Mouse (Mus musculus) lung, embryonic 16.5 days (tissue): ENCODE results near the gene Gm960. TPM values are rescaled to one million over a fixed set of nuclear protein-coding genes. Genes with fewer than 3 reads are reported as not detected.

ENCODE experiments used
- ATAC-seq: fragments of 200-750 bp; cut with Nextera tagmentation; 2 replicates; pipeline ENCODE4 v1.8.0; 2017; ENCODE audit warnings: low read depth, mild to moderate bottlenecking, moderate library complexity
- H3K27ac ChIP-seq: fragments of 300-500 bp; sonication (generic); 2 replicates; pipeline ENCODE4 v1.5.1; 2014; ENCODE audit warnings: mild to moderate bottlenecking, control low read depth, low read length
- H3K27me3 ChIP-seq: fragments of 300-500 bp; sonication (generic); 2 replicates; pipeline ENCODE4 v1.6.1; 2014; ENCODE audit warnings: low read depth, low read length, mixed read lengths; ENCODE audit not compliant: control insufficient read depth, insufficient read depth
- H3K36me3 ChIP-seq: fragments of 300-500 bp; sonication (generic); 2 replicates; pipeline ENCODE4 v1.6.1; 2014; ENCODE audit warnings: low read length; ENCODE audit not compliant: control insufficient read depth, insufficient read depth
- H3K4me1 ChIP-seq: fragments of 300-500 bp; sonication (generic); replicated peaks from 2 replicates; pipeline ENCODE4 v1.6.1; 2014; ENCODE audit warnings: low read length, mixed read lengths; ENCODE audit not compliant: control insufficient read depth, insufficient read depth
- H3K4me2 ChIP-seq: fragments of 300-500 bp; sonication (generic); 2 replicates; pipeline ENCODE4 v1.6.1; 2014; ENCODE audit warnings: low read depth, low read length, control low read depth
- H3K4me3 ChIP-seq: fragments of 300-500 bp; sonication (generic); 2 replicates; pipeline ENCODE4 v1.5.1; 2014; ENCODE audit warnings: mild to moderate bottlenecking, low read length, control low read depth
- H3K9ac ChIP-seq: fragments of 300-500 bp; sonication (generic); 2 replicates; pipeline ENCODE4 v1.6.1; 2014; ENCODE audit warnings: low read length, control low read depth
- H3K9me3 ChIP-seq: fragments of 300-500 bp; sonication (generic); 2 replicates; pipeline ENCODE4 v1.6.1; 2016; ENCODE audit warnings: low read length; ENCODE audit not compliant: control insufficient read depth
- WGBS: fragments of 180-500 bp; shearing (Covaris S2); extraction: QIAGEN DNeasy Blood & Tissue Kit; methylation state at CpG from one replicate; pipeline ENCODE4 v1.1.7; 2014; 5-methylcytosine and 5-hydroxymethylcytosine counted together
- polyA plus RNA-seq: library from polyadenylated mRNA; unstranded; fragments of >200 nt; fragmentation: Nextera tagmentation; extraction: Ambion mirVana; gene quantifications from 2 replicates; pipeline ENCODE4 v1.2.1, GENCODE M21; 2015

Gene Gm960
- polyA plus RNA-seq, 1 experiment from 2014 or later, result 3.3 TPM

DNA sequence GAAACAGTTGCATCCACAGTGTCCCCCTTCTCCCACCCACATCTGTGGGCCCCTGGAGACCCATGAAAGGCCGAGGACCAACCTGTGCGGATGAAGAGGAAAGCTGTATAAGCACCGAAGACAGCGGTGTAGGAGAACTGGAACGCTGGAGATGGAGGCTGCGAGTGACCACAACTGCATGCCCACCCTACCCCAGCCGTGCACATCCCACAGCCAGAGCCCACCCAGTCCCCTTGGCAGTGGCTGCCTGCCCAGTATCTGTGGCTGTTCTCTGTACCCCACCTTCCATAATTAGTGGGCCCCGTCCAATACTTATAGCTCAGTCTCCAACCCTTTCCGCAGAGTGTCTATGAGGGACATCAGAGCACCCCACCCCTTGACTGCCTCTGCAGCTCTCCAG lies 75.0 kb downstream of the Gm960 start:
- Histone ChIP-seq H3K4me2 (no peak overlapping the region), H3K9me3 (no peaks in the 10 kb centered on the region), H3K36me3 (peaks cover 6% of the 10 kb centered on the region; the same call in 1 of the 2 replicates), H3K27ac (no peak overlapping the region), H3K4me1 (peaks cover 18% of the 10 kb centered on the region), H3K9ac (no peak overlapping the region), H3K27me3 (no peaks in the 10 kb centered on the region), H3K4me3 (no peak overlapping the region)
- ATAC-seq, result no peak
- 93% methylated on average over 9 of the region's 9 CpGs for WGBS

GRCm38 (mm10) chr19:4622780-4623179 lies 75.7 kb downstream of the Gm960 start:
- WGBS, result 84% methylated on average over 5 of the region's 5 CpGs
- ATAC-seq, result no peak
- peaks cover 6% of the 10 kb centered on the region; the same call in 1 of the 2 replicates for H3K36me3 ChIP-seq

GRCm38 (mm10) chr19:4620721-4621120 lies 77.7 kb downstream of the Gm960 start:
- ATAC-seq, result no peak
- no peak overlapping the region for H3K9ac ChIP-seq
- H3K27me3 ChIP-seq, result no peaks in the 10 kb centered on the region
- H3K27ac ChIP-seq, result no peak overlapping the region
- peaks cover 6% of the 10 kb centered on the region; the same call in 1 of the 2 replicates for H3K36me3 ChIP-seq
- H3K4me1 ChIP-seq, result peaks cover 15% of the 10 kb centered on the region
- H3K4me3 ChIP-seq, result no peak overlapping the region
- WGBS, result 83% methylated on average over 7 of the region's 7 CpGs
- no peak overlapping the region for H3K4me2 ChIP-seq
- no peaks in the 10 kb centered on the region for H3K9me3 ChIP-seq

More at GRCm38 (mm10) chr19:4622780-4623179, 75.7 kb downstream of the Gm960 start:
- Histone ChIP-seq H3K4me2 (no peak overlapping the region), H3K9ac (no peak overlapping the region), H3K9me3 (no peaks in the 10 kb centered on the region), H3K27ac (no peak overlapping the region), H3K4me1 (peaks cover 18% of the 10 kb centered on the region), H3K27me3 (no peaks in the 10 kb centered on the region), H3K4me3 (no peak overlapping the region)

- Histone ChIP-seq H3K36me3 (peaks cover 6% of the 10 kb centered on the region; the same call in 1 of the 2 replicates), H3K27ac (no peak overlapping the region), H3K4me3 (no peak overlapping the region), H3K9me3 (no peaks in the 10 kb centered on the region), H3K9ac (no peak overlapping the region), H3K4me1 (peaks cover 13% of the 10 kb centered on the region), H3K27me3 (no peaks in the 10 kb centered on the region), H3K4me2 (no peak overlapping the region)
- WGBS, result 76% methylated on average over 10 of the region's 10 CpGs
- ATAC-seq, result no peak
Measured at GRCm38 (mm10) chr19:4619461-4619860, 79.0 kb downstream of the Gm960 start.

DNA sequence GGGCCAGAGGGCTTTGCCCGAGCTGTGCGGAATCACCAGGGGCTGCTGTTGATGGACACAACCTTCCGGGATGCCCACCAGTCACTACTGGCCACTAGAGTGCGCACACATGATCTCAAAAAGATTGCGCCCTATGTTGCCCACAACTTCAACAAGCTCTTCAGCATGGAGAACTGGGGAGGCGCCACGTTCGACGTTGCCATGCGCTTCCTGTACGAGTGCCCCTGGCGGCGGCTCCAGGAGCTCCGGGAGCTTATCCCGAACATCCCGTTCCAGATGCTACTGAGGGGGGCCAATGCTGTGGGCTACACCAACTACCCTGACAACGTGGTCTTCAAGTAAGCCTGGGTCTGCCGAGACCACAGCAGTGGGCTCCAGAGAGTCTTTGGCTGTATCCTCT lies 80.3 kb downstream of the Gm960 start:
- WGBS, result 25% methylated on average over 18 of the region's 18 CpGs
- Histone ChIP-seq H3K36me3 (peaks cover 12% of the 10 kb centered on the region), H3K9ac (peak overlapping the region; percentile 23; the same call in 1 of the 2 replicates), H3K4me1 (peaks cover 20% of the 10 kb centered on the region), H3K4me2 (no peak overlapping the region), H3K9me3 (no peaks in the 10 kb centered on the region), H3K27me3 (no peaks in the 10 kb centered on the region), H3K27ac (no peak overlapping the region), H3K4me3 (no peak overlapping the region)
- no peak for ATAC-seq

DNA sequence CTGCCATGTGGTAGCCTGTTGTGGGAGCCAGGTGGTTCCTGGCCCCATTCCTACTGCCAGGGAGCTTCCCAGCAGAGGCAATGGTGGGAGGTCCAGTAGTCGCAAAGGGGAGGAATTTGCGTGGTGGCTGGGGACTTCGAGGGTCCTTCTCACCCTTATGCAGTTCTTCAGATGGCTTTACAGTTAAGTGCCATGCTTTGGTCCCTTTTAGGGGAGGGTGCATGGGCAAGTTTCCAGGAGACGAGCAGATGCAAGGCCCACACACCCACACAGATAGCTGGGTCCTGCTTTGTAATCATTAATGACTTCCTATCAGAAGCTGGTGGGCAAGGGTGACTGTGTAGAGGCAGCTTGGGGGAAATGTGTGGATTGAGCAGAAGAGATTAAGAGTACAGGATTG lies 81.9 kb downstream of the Gm960 start:
- Histone ChIP-seq H3K27ac (no peak overlapping the region), H3K4me2 (peak overlapping the region; percentile 86; the same call in 1 of the 2 replicates), H3K9ac (no peak overlapping the region), H3K4me1 (peaks cover 20% of the 10 kb centered on the region), H3K27me3 (no peaks in the 10 kb centered on the region), H3K4me3 (no peak overlapping the region), H3K36me3 (peaks cover 18% of the 10 kb centered on the region), H3K9me3 (no peaks in the 10 kb centered on the region)
- ATAC-seq, result no peak
- WGBS, result 24% methylated on average over 4 of the region's 4 CpGs

DNA sequence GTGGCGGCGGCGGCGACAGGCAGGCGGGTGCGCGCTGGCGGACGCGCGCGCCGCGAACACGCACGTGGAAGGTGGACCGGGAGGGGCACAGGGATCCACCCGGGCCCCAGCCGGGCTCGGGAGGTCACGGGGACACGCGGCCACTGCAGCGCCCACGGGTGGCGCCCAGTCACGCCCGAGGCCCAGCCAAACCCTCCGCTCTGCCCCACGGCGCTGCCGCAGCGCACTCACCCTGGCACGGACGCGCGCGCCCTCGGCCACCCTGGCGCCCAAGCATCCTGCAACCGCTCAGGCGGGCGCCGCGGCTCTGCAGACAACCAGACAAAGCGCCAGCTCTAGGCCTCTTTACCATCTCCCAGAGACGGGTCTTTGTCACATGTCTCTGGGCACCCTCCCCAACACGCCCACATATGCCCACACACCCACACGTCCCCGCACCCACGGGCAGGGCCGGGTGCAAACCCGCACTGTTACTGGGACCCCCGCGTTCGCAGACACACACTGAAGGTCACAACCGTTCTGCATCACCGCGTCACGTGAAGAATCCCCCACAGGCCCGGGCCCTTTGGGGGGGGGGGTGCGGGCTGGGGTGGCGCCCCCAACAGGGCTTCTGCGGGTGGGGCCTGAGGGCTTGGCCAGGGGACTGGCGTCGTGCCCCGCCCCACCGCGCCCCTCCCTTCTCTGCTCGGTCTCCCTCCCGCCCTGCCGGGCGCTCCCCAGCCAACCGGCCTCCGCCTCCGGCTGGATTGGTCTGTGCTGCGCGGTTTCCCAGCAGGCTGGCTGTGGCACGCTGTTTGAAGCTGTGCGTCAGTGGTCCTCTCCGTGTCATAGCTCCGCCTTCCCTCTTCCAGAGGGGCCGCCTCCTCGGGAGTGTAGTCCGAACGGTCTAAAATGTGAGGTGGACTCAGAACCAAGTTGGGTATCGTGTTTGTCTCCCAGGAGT lies 83.0 kb downstream of the Gm960 start, which contains the start of gene Lrfn4:
Gene Lrfn4, minus strand, starts transcription at position 517 of the 943 bp plus-strand sequence.
- peak within 1 kb of the TSS; percentile 86 for H3K4me2 ChIP-seq
- peak within 1 kb of the TSS; percentile 95 for H3K9ac ChIP-seq
- H3K4me3 ChIP-seq, result peak within 1 kb of the TSS; percentile 90
- WGBS, result 1% methylated on average over 62 of the region's 87 CpGs
- peaks cover 20% of the 10 kb centered on the region for H3K4me1 ChIP-seq
- ATAC-seq, result peak; percentile 97
- H3K27me3 ChIP-seq, result no peaks in the 10 kb centered on the region
- peak within 1 kb of the TSS; percentile 93 for H3K27ac ChIP-seq
- H3K9me3 ChIP-seq, result no peaks in the 10 kb centered on the region
- peaks cover 22% of the 10 kb centered on the region for H3K36me3 ChIP-seq

DNA sequence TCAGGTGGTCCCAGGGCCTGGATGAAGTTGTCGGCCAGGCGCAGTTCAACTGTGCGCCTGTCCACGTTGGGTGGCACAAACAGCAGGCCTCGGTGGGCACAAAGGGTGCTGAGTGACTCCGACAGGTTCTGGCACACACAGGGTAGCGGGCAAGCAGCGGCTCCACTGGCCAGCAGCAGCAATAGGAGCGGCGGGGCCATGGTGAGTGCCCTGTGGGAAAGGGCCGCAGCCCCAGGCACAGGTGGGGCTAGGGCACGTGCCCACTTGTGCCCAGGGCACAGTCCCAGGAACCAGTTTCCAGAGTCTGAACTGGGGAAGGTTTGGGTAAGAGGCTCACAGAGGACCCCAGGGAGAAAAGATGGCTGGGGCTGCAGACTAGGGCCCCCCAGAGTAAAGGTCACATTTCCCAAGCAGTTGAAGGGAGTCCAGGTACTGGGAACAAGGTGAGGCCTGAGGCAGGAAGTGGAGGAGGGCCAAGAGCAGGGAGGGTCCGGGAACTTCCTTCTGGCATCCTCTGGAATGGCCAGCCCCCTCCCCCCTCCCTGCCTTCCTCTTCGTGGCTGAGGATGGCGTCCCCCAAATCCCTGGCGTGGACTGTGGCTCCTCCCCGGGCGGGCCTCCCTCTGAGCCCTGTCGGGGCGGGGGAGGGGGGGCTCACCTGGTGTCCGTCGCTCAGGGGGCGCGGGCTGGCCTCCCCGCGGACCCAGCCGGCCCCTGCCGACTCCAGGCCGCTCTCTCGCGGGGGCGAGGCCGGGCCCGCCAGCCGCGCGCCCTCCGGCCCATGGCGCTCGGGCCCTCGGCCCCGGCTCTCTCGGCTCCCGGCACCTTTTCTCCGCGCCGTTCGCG lies 83.9 kb downstream of the Gm960 start:
- H3K9me3 ChIP-seq, result no peaks in the 10 kb centered on the region
- H3K27ac ChIP-seq, result peak overlapping the region; percentile 93
- no peaks in the 10 kb centered on the region for H3K27me3 ChIP-seq
- 19% methylated on average over 37 of the region's 49 CpGs for WGBS
- H3K4me2 ChIP-seq, result peak overlapping the region; percentile 86
- peak overlapping the region; percentile 95 for H3K9ac ChIP-seq
- H3K4me1 ChIP-seq, result peaks cover 20% of the 10 kb centered on the region
- peak; percentile 16; the same call in 1 of the 2 replicates for ATAC-seq
- peak overlapping the region; percentile 90 for H3K4me3 ChIP-seq
- peaks cover 22% of the 10 kb centered on the region for H3K36me3 ChIP-seq
